Mouse (Mus musculus) embryonic fibroblast, embryonic 13.5 days (primary cell): ENCODE results near the gene Smdt1.

Experiments
- CTCF ChIP-seq: IDR thresholded peaks from 2 replicates; pipeline ENCODE4 v1.5.1; 2011; ENCODE audit warnings: mild to moderate bottlenecking, control low read depth, low read length, moderate library complexity, borderline replicate concordance; ENCODE audit not compliant: insufficient read depth
- POLR2A ChIP-seq: IDR thresholded peaks from 2 replicates; pipeline ENCODE4 v1.6.1; 2011; ENCODE audit warnings: low read depth, mild to moderate bottlenecking, control low read depth, low read length, moderate library complexity

DNA sequence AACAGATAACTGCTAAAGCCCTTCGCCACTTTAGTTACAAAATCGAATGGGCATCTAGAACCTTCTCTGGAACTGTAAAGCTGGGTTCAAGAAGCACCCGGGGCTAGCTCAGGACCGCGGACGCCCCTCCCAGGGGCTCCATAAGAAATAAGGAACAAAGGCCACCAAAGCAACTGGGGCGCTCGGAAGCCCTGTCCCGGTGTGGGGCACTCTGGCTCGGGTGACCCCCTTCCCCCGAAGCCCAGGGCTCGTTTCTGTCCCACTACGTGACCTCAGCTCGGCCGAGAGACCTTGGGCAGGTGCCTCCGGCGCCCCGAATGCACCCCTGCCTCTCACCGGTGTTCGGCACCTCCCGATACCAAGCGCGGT, 15.0 kb downstream of the Smdt1 start:
- TF ChIP-seq CTCF, result no peak
- TF ChIP-seq POLR2A, result no peak
